Mouse (Mus musculus) embryonic fibroblast, embryonic 13.5 days (primary cell): ENCODE measurements at regions not wholly inside any gene's neighbourhood (a gene's known extent, or its start where the extent isn't known, plus 50 kb on each side); places are given as distances from the start of the nearest gene placed in this dataset.

Experiments used
- H3K27ac ChIP-seq: 2 replicates; pipeline ENCODE4 v1.5.1; 2012; ENCODE audit warnings: low read length, control low read depth, inconsistent platforms; ENCODE audit not compliant: insufficient read depth
- H3K4me1 ChIP-seq: 2 replicates; pipeline ENCODE4 v1.6.1; 2011; ENCODE audit warnings: low read length; ENCODE audit not compliant: control insufficient read depth, insufficient read depth
- H3K4me3 ChIP-seq: 2 replicates; pipeline ENCODE4 v1.5.1; 2011; ENCODE audit warnings: mild to moderate bottlenecking, control low read depth, low read length; ENCODE audit not compliant: insufficient read depth
- CTCF ChIP-seq: IDR thresholded peaks from 2 replicates; pipeline ENCODE4 v1.5.1; 2011; ENCODE audit warnings: mild to moderate bottlenecking, control low read depth, low read length, moderate library complexity, borderline replicate concordance; ENCODE audit not compliant: insufficient read depth
- POLR2A ChIP-seq: IDR thresholded peaks from 2 replicates; pipeline ENCODE4 v1.6.1; 2011; ENCODE audit warnings: low read depth, mild to moderate bottlenecking, control low read depth, low read length, moderate library complexity

- no peaks in the 10 kb centered on the region for H3K4me1 ChIP-seq
- no peak overlapping the region for H3K4me3 ChIP-seq
- no peak overlapping the region for H3K27ac ChIP-seq
- TF ChIP-seq CTCF, result no peak
- TF ChIP-seq POLR2A, result no peak
These were observed 116.6 kb downstream of the Cyp26b1 start for GRCm38 (mm10) chr6:84477072-84477471.

GRCm38 (mm10) chr6:84476466-84476865 lies 117.2 kb downstream of the Cyp26b1 start:
- no peak for TF ChIP-seq POLR2A
- no peak for TF ChIP-seq CTCF
- Histone ChIP-seq H3K4me3 (no peak overlapping the region), H3K4me1 (no peaks in the 10 kb centered on the region), H3K27ac (no peak overlapping the region)

- no peak for TF ChIP-seq CTCF
- no peak for TF ChIP-seq POLR2A
- Histone ChIP-seq H3K4me3 (no peak overlapping the region), H3K4me1 (no peaks in the 10 kb centered on the region), H3K27ac (no peak overlapping the region)
These were observed 118.9 kb downstream of the Cyp26b1 start for GRCm38 (mm10) chr6:84474835-84475234.

- no peak overlapping the region for H3K4me3 ChIP-seq
- TF ChIP-seq POLR2A, result no peak
- no peak for TF ChIP-seq CTCF
- H3K27ac ChIP-seq, result no peak overlapping the region
- no peaks in the 10 kb centered on the region for H3K4me1 ChIP-seq
These were observed 120.5 kb downstream of the Cyp26b1 start for GRCm38 (mm10) chr6:84473171-84473570.

- no peaks in the 10 kb centered on the region for H3K4me1 ChIP-seq
- H3K4me3 ChIP-seq, result no peak overlapping the region
- TF ChIP-seq CTCF (peak; percentile 32; the same call in 1 of the 2 replicates), POLR2A (no peak)
- no peak overlapping the region for H3K27ac ChIP-seq
These were observed 121.4 kb downstream of the Cyp26b1 start for GRCm38 (mm10) chr6:84472287-84472686.

- H3K27ac ChIP-seq, result no peak overlapping the region
- no peak for TF ChIP-seq CTCF
- no peak for TF ChIP-seq POLR2A
- H3K4me1 ChIP-seq, result no peaks in the 10 kb centered on the region
- H3K4me3 ChIP-seq, result no peak overlapping the region
These were observed 126.4 kb downstream of the Cyp26b1 start for GRCm38 (mm10) chr6:84467319-84467718.

GRCm38 (mm10) chr6:84466223-84466622 lies 127.5 kb downstream of the Cyp26b1 start:
- no peak for TF ChIP-seq POLR2A
- TF ChIP-seq CTCF, result no peak
- Histone ChIP-seq H3K4me3 (no peak overlapping the region), H3K27ac (no peak overlapping the region), H3K4me1 (no peaks in the 10 kb centered on the region)

- H3K4me3 ChIP-seq, result no peak overlapping the region
- no peak for TF ChIP-seq POLR2A
- TF ChIP-seq CTCF, result no peak
- no peaks in the 10 kb centered on the region for H3K4me1 ChIP-seq
- H3K27ac ChIP-seq, result no peak overlapping the region
These were observed 128.1 kb downstream of the Cyp26b1 start for GRCm38 (mm10) chr6:84465596-84465995.

- H3K27ac ChIP-seq, result no peak overlapping the region
- TF ChIP-seq CTCF, result no peak
- no peak for TF ChIP-seq POLR2A
- no peaks in the 10 kb centered on the region for H3K4me1 ChIP-seq
- no peak overlapping the region for H3K4me3 ChIP-seq
These were observed 129.9 kb downstream of the Cyp26b1 start for GRCm38 (mm10) chr6:84463592-84464367.

- Histone ChIP-seq H3K27ac (no peak overlapping the region), H3K4me3 (no peak overlapping the region), H3K4me1 (no peaks in the 10 kb centered on the region)
- TF ChIP-seq CTCF, result no peak
- no peak for TF ChIP-seq POLR2A
These were observed 136.9 kb downstream of the Cyp26b1 start for GRCm38 (mm10) chr6:84456803-84457202.

GRCm38 (mm10) chr6:84445093-84445492 lies 148.6 kb downstream of the Cyp26b1 start:
- no peaks in the 10 kb centered on the region for H3K4me1 ChIP-seq
- no peak overlapping the region for H3K27ac ChIP-seq
- TF ChIP-seq POLR2A (no peak), CTCF (no peak)
- H3K4me3 ChIP-seq, result no peak overlapping the region
